Mouse (Mus musculus): ENCODE measurements at regions not wholly inside any gene's neighbourhood (a gene's known extent, or its start where the extent isn't known, plus 50 kb on each side); places are given as distances from the start of the nearest gene placed in this dataset.

DNA sequence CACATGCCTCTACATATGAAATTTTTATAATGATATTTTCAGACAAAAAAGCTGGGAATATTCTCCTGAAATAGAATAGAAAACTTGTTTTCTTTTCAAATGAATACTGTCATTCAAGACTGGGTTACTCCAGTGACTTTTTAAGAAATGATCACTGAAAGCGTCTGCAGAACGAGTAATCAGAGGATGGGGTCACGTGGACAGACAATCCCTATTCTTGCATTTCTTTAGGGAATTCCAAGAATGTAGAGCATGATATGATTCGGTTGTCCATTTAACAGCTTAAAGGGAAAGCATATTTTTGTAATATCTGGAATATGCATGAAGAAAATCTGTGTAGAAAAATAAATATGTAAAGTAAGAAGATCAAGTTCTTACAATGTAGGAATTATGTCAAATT, 65.6 kb downstream of the 4933402N22Rik start:
- ATAC-seq (replicated peaks in 1 of 2; ENCODE audit: insufficient read depth in 1 of 2, low FRiP score in 2 of 2, low TSS enrichment in 1 of 2, low read depth in 1 of 2, poor library complexity in 2 of 2, severe bottlenecking in 2 of 2) = no peak

DNA sequence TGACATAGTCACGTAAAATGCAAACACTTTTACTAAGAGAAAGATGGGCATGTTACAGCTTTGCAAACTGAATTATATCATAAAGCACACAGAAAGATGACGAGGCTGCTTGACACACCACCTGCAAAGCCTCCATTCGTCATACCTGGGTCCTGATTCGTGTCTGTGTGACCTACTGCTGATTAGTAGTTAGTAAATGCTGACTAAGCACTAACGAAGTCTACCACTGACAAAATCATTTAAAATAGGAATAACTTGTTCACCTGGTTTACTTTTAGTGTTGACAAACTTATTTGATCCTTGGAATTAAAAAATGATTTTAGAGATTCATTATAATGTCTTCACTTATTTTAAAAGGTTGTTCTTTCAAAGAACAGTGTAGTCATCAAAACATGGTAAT, 71.3 kb downstream of the 4933402N22Rik start:
- no peak for ATAC-seq (replicated peaks in 1 of 2; ENCODE audit: insufficient read depth in 1 of 2, low FRiP score in 2 of 2, low TSS enrichment in 1 of 2, low read depth in 1 of 2, poor library complexity in 2 of 2, severe bottlenecking in 2 of 2)

DNA sequence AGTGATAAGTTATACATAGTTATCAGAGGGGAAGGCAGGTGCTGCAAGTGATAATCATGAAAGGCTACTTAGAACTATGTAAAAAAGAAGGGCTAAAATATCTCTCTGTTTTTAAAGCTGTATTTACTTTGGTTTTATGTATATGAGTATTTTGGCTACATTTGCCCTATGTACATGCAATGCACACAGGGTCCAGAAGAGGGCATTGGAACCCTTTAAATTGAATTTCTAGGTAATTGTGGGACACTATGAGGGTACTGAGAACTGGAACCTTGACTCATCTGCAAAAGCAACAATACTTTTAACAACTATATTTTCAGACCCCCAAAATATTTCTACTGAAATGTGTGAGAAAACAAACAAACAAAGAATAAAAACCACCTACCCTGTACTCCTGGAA, 82.9 kb downstream of the 4933402N22Rik start:
- no peak for ATAC-seq (replicated peaks in 1 of 2; ENCODE audit: insufficient read depth in 1 of 2, low FRiP score in 2 of 2, low TSS enrichment in 1 of 2, low read depth in 1 of 2, poor library complexity in 2 of 2, severe bottlenecking in 2 of 2)

DNA sequence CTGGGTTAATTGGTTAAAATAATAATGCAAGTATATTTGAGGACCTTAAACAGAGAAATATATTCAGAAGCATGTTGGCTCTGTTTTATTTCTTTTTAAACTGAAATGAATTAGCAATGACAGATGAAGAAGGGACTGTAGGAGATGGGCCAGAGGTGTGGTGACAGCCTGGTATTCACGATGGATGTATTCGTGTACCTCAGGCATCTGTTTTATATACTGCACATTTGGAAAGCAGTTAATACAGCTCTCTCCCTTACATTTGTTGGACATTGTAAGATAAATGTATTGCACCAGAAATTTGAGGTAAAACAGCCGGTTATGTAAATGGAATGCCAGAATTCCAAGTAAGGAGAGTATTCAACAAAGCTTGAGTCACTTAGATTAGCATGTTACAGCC, 88.6 kb downstream of the 4933402N22Rik start:
- no peak for ATAC-seq (replicated peaks in 1 of 2; ENCODE audit: insufficient read depth in 1 of 2, low FRiP score in 2 of 2, low TSS enrichment in 1 of 2, low read depth in 1 of 2, poor library complexity in 2 of 2, severe bottlenecking in 2 of 2)

DNA sequence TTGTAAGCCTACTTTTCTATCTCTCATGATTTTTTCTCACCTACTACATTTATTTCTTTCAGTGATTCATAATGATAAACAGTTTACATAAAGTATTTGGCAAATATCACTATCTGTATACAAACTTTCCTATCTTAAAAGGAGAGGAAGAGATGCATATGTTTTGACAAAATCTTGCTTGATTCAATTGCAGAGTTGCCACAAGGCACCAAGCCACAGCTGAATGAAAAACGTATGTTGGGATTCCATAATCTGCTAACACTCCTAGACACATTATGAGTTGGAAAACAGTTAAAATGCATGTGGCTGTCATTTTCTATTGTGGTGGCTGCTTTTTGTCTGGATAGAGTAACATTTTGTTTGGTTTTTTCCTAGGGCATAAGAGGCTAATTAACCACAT, 98.5 kb downstream of the 4933402N22Rik start:
- ATAC-seq (replicated peaks in 1 of 2; ENCODE audit: insufficient read depth in 1 of 2, low FRiP score in 2 of 2, low TSS enrichment in 1 of 2, low read depth in 1 of 2, poor library complexity in 2 of 2, severe bottlenecking in 2 of 2) = no peak

DNA sequence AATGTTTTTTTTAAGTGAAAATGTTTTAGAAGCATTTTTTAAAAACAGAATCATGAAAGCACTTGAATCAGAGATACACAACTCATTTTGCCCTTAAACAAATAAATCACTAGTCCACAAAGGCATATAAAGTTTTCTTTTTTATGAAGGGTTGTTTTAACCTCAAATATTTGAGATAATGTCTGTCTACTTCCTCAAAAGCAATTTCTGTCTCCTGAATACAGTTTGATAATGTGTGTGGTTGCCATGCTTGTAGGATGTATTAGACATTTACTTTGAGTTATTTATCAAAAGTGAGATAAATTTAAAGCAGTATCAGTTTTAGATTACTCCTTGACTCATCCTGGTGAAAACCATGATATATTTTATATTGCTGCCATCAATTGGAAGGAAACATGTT, 102.6 kb downstream of the 4933402N22Rik start:
- peak in 1 of 2 experiments; percentile 42; a peak in 1 of 4 replicates for ATAC-seq (replicated peaks in 1 of 2; ENCODE audit: insufficient read depth in 1 of 2, low FRiP score in 2 of 2, low TSS enrichment in 1 of 2, low read depth in 1 of 2, poor library complexity in 2 of 2, severe bottlenecking in 2 of 2)

DNA sequence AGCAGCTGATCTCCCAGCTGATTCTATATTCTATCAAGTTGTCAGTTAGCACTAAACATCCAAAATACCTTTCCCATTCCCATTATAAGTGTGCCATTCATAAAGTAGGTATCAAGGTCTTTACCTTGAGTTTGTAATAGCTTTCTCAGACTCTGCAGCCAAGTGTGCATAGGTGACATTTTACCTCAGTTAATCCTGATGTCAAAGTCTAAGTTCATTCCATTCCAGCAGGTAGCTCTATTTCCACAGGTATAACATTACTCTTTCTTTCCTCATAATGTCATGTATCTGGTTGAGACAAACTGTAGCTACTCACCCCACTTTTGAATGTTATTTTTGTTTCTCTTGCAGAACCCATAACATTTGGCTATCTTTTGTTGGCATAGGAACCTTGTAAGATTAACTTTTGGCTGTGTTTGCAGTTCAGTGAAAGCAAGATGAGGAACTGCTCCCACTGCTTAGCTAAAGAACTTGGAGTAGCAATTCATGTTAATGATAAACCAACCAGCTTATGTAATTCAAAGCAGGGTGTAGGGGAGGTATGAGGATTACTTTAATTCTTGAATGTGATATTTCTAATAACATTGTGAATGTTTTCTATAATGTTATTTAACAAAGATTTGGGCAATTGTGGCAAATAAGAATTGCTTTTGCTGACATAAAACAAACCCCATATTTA, 107.0 kb downstream of the 4933402N22Rik start:
- no peak for ATAC-seq (replicated peaks in 1 of 2; ENCODE audit: insufficient read depth in 1 of 2, low FRiP score in 2 of 2, low TSS enrichment in 1 of 2, low read depth in 1 of 2, poor library complexity in 2 of 2, severe bottlenecking in 2 of 2)

DNA sequence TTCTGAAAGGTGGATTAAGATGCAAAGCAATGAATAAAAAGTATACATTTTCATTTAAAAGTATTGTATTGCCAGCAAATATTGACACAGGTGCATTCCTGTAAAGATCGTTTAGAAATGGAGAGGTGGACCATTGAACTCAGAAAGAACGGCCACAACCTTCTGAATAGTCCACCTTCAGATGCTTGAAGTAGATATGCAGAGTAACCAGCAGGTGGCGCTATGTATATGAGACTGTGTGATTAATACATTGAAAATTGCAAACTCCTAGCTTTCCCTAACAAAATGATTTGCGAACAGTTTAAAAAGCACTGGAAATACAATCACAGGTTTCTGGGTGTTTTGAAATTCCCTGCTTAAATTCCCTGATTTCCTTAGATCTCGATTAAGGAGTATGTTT, 112.2 kb downstream of the 4933402N22Rik start:
- peak; percentile 65 to 84; a peak in 2 of 4 replicates for ATAC-seq (replicated peaks in 1 of 2; ENCODE audit: insufficient read depth in 1 of 2, low FRiP score in 2 of 2, low TSS enrichment in 1 of 2, low read depth in 1 of 2, poor library complexity in 2 of 2, severe bottlenecking in 2 of 2)

DNA sequence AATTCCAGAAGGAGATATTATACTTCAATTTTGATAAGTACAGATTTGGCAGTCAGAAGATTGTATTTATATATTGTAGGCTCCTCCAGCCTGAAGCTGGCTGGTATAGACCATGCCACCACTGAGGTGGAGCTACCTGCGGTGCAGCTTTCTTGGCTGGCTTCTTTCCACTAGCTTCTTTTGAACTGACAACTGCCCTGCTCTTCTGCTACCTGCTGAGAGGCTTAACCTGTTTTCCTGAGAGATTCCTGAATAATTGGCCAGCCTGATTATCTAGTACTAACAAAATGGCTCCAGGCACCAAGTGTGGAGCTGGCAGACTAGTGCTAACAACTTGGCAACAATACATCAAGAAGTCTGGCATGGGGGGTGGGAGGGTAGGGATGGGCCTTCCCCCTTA, 132.0 kb downstream of the 4933402N22Rik start:
- no peak for ATAC-seq (replicated peaks in 1 of 2; ENCODE audit: insufficient read depth in 1 of 2, low FRiP score in 2 of 2, low TSS enrichment in 1 of 2, low read depth in 1 of 2, poor library complexity in 2 of 2, severe bottlenecking in 2 of 2)

DNA sequence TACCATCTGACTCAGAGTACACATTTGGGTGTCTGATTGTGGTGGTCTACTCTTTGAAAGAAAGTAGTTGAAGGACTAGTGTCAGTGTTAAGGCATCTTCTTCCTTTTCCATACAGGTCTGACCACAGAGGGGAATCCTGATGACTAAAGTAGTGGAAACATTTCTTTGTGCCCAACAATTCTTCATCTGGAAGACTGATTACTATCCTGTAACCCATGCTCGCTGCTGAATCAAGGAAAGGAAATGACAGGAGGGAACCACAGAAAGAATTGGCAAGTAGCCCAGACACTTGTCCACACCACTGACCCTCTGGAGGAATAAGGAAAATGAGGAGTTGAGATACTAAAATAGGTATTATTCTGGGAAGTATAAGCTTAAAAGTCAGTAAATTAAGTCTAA, 162.3 kb downstream of the 4933402N22Rik start:
- no peak for ATAC-seq (replicated peaks in 1 of 2; ENCODE audit: insufficient read depth in 1 of 2, low FRiP score in 2 of 2, low TSS enrichment in 1 of 2, low read depth in 1 of 2, poor library complexity in 2 of 2, severe bottlenecking in 2 of 2)

DNA sequence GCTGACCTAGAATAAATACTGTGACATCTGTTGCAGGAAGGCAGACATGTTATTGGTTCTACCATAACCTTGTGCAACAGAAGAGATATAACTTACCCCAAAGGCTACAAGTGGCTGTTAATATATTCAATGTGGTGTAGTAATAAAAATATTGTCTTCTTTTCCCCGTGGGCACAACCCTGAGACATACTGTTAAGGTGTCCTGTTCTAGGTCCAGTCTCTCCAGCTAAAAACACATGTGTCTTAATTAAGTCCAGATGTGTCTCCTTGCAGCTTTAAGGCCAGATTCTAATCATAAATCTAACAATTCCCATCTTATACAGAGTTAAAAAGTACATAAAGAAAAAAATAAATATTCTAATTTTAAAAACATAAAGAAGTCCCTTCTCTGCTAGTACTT, 175.8 kb downstream of the 4933402N22Rik start:
- no peak for ATAC-seq (replicated peaks in 1 of 2; ENCODE audit: insufficient read depth in 1 of 2, low FRiP score in 2 of 2, low TSS enrichment in 1 of 2, low read depth in 1 of 2, poor library complexity in 2 of 2, severe bottlenecking in 2 of 2)

DNA sequence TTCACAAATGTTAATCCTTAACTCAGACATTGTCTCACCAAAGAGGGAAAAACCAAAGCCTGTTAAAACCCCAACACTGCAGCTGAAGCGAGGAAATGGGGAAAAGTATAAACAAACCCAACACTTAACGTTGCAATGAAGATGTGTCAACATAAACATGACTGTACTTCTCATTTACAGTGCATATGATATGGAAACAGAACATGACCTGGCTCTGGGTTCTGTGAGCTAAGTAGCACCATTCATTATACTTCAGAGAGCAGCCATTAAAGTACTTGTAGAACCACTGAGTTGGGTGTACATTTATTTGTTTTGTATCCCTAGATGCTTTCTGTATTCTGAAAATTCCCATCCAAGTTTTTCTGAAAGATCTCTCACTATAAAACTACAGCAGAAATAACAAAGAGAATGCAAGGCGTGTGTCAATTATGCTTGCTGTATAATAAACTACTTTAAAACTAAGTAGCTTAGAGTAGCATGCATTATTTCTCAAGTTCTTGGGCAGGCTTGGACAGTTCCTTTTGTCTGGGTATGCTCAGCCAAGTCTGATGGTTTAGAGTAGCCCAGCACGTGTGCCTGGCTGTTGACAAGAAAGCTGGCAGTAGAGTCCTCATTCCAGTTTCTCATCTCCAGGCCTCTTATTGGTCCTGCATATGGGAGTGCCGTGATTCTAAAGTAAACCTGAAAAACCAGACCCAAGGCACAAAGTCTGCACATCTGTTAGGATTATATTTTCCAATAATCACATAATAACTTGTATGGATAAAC, 198.9 kb downstream of the 4933402N22Rik start:
- ATAC-seq (replicated peaks in 1 of 2; ENCODE audit: insufficient read depth in 1 of 2, low FRiP score in 2 of 2, low TSS enrichment in 1 of 2, low read depth in 1 of 2, poor library complexity in 2 of 2, severe bottlenecking in 2 of 2) = no peak

DNA sequence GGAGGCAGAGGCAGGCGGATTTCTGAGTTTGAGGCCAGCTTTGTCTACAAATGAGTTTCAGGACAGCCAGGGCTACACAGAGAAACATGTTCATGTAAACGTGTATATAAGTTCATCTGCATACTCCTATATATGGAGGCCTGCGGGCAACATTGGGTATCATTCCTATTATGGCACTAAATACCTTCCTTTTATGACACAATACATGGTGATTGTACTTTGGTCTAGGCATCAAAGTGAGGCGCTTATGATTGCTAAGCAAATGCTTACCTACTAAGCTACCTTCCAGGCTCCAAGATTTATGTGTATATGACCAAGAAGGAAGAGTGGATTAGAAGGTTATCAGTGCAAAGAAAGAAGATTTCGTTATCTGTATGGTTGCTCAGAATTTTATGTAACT, 207.1 kb downstream of the 4933402N22Rik start:
- no peak for ATAC-seq (replicated peaks in 1 of 2; ENCODE audit: insufficient read depth in 1 of 2, low FRiP score in 2 of 2, low TSS enrichment in 1 of 2, low read depth in 1 of 2, poor library complexity in 2 of 2, severe bottlenecking in 2 of 2)

DNA sequence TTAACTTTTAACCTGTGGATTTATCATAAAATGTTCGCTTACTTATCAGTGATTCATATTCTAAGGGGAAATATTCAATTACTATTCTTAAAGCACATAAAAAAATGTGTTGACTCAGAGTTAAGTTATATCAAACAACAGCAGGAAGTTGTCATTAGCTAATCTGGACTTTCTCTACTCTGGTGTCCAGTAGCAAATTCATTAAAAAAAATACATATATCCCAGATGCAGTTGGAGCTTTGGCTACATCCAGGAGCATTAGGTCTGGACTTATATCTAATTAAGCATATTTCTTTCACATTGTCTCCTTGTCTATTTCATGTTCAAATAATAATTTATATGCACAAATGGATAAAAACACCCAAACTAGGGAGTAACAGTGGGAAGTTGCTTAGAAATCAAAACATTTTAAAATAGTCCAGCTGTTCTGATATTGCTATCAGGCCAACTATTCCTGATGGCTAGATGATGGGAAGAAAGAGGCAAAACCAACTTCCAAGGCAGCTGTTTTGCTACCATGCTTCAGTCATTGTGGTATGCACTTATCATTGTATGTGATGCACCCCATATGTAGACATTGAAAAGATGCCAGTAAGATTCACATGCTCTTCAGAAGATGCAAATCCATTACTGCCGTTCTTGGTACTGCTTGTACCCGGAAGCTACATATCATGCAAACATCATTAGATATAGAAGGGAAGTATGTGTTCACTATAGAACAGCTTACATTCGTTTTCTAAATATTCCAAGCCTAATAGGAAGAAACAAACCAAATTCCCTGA, 209.8 kb downstream of the 4933402N22Rik start:
- no peak for ATAC-seq (replicated peaks in 1 of 2; ENCODE audit: insufficient read depth in 1 of 2, low FRiP score in 2 of 2, low TSS enrichment in 1 of 2, low read depth in 1 of 2, poor library complexity in 2 of 2, severe bottlenecking in 2 of 2)

DNA sequence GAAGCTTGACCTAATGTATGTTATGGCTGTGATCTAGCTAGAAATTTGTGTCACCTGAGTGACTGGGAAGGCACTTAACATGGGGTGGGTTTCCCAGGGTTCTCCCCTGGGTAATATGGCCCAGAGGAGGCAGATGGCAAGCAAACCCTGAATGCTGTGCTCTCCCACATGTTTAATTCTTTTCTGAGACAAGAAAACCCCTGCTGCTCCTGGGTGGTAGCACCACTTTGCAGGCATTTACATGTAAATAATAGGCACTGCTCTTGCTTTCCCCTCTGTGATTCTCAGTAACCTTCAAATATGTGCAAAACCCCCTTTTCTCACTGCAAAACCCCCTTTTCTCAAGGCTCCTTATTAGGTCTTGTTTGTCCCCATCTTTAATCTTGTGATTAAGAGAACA, 221.1 kb downstream of the 4933402N22Rik start:
- ATAC-seq (replicated peaks in 1 of 2; ENCODE audit: insufficient read depth in 1 of 2, low FRiP score in 2 of 2, low TSS enrichment in 1 of 2, low read depth in 1 of 2, poor library complexity in 2 of 2, severe bottlenecking in 2 of 2) = no peak

DNA sequence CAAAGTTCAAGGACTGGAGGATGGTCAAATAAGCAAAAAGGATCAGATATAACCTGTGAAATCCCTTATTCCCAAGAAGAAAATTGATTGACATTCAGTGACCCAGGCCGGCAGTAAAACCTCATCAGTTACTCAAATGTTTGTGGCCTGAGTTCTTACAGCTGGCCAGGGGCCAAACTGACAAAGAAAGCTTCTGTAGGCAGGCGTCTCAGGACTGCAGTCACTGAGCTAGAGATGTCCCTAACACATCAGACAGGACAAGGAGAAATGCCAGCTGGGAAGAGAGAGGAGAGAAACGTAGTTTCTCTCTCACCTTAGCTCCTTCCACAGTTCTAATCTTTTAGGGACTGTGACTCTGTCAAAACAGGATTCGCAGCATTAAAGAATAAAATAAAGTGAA, 229.9 kb upstream of the Sema3d start:
- ATAC-seq (replicated peaks in 1 of 2; ENCODE audit: insufficient read depth in 1 of 2, low FRiP score in 2 of 2, low TSS enrichment in 1 of 2, low read depth in 1 of 2, poor library complexity in 2 of 2, severe bottlenecking in 2 of 2) = no peak

DNA sequence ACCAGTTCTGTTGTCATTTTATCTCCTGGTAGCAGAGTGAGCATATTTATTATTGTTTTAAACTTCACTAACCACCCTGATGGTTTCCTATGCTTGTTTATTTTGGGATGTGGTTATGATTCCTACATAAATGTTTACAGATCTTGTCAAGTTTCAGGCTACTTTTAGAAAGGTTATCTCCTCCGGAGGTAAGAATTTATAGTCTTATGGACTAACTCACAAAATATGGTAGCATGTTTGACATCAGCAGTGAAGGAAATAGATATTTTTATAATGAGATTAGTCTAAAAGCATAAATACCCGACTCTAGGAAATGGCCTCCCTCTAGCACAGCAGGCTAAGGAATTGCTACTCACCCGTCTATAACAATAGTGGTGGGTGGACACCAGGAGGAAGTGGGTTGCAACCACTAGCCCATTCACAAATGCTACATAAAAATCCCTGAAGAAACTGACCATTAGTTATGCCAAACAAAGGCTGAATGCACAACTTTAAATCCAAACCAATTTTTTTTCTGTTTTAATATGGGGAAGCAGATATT, 228.6 kb upstream of the Sema3d start:
- no peak for ATAC-seq (replicated peaks in 1 of 2; ENCODE audit: insufficient read depth in 1 of 2, low FRiP score in 2 of 2, low TSS enrichment in 1 of 2, low read depth in 1 of 2, poor library complexity in 2 of 2, severe bottlenecking in 2 of 2)

DNA sequence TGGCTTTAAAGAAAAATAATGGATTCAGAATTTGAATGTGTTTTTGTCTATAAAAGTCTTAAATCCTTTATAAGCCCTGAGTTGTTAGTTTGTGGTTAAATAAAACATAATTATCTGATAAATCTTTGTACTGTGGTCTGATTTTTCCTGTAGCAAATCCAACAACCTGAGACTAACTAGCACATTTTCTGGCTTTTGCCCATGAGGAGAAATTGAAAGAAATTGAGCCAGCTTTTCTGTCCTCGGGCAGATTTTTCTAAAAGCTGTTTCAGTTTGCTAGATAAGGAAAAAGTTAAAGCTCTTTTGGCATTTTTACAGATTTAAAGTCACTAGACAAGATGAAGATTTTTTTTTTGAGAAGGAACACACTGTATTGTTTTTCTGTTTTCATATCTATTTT, 191.5 kb upstream of the Sema3d start:
- no peak for ATAC-seq (replicated peaks in 1 of 2; ENCODE audit: insufficient read depth in 1 of 2, low FRiP score in 2 of 2, low TSS enrichment in 1 of 2, low read depth in 1 of 2, poor library complexity in 2 of 2, severe bottlenecking in 2 of 2)

All from hematopoietic stem cell, adult 5-6 weeks (primary cell).